Mouse (Mus musculus) CD4-positive helper T cell, adult 2 months (primary cell): ENCODE measurements around the gene Pdlim1.

ENCODE experiments used
- DNase-seq: peaks from one replicate; pipeline ENCODE4 v3.0.0-alpha.2; 2012; ENCODE audit warnings: low read depth, missing footprints, low spot score

Pdlim1 gene

GRCm38 (mm10) chr19:40284704-40285103 lies 13.1 kb upstream of the Pdlim1 start:
- DNase-seq: no peak

DNA sequence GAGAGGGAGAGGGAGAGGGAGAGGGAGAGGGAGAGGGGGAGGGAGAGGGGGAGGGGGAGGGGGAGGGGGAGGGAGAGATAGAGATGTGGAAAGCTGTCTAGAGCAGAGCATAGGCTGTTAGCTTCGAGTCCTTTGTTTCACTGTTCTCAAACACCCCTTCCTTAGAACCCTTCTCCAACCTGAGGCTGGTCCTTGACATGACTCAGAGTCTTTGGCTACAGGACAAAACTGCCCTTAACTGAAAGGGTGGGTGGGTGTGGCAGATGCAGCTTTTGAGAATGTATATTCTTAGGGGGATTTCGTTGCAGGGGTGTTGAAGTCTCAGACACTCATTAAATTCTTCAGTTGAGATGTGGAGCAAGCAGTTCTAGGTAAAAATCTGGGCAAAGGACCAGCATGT lies 11.8 kb upstream of the Pdlim1 start:
- no peak for DNase-seq

GRCm38 (mm10) chr19:40278372-40279023 lies 6.9 kb upstream of the Pdlim1 start:
- DNase-seq: no peak

GRCm38 (mm10) chr19:40277494-40277893 lies 5.9 kb upstream of the Pdlim1 start:
- DNase-seq: no peak

- no peak for DNase-seq
Measured at GRCm38 (mm10) chr19:40275401-40276188, 4.0 kb upstream of the Pdlim1 start.

DNA sequence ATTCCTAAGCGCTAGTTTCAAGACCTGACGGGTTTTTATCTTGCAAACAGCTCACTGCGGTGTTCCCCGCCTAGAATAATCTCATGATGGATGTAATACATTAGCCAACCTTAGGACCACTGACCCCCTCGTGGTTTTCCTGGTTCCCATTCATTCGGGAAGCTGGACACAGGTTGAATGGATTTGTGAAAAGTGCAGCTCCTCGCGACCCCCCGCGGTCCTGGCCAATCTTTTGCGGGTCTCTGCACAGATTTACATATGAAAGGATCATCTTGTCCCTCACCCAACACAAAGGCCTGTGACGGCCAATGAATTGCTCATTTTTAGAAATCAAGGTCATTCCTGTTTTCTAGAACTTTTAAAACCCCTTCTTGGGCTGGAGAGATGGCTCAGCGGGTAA lies 1.0 kb upstream of the Pdlim1 start:
- DNase-seq: no peak

GRCm38 (mm10) chr19:40270351-40271307 lies 1.0 kb downstream of the Pdlim1 start:
- DNase-seq: peak; percentile 80

DNA sequence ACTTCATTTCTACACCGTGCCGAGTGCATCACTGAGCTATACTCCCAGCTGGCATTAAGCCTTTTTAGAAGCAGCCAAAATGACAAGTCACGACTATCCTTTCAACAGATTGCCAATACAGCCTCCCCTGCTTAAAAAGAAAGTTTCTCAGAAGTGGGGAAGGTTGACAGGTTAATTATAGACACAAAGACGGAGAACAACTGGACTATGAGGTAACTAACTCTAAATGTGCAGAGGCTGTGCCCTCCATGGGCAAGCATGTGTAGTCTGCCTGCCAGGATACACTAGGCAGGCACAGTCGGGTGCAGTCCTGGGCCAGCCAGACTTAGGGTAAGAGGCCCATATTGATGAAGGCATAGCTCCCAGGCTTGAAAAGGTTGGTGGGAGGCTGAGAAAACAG lies 2.1 kb downstream of the Pdlim1 start:
- DNase-seq: no peak

GRCm38 (mm10) chr19:40268493-40268892 lies 3.1 kb downstream of the Pdlim1 start:
- DNase-seq: no peak

GRCm38 (mm10) chr19:40267380-40267779 lies 4.3 kb downstream of the Pdlim1 start:
- DNase-seq: peak; percentile 75

GRCm38 (mm10) chr19:40259485-40259884 lies 12.2 kb downstream of the Pdlim1 start:
- no peak for DNase-seq

DNA sequence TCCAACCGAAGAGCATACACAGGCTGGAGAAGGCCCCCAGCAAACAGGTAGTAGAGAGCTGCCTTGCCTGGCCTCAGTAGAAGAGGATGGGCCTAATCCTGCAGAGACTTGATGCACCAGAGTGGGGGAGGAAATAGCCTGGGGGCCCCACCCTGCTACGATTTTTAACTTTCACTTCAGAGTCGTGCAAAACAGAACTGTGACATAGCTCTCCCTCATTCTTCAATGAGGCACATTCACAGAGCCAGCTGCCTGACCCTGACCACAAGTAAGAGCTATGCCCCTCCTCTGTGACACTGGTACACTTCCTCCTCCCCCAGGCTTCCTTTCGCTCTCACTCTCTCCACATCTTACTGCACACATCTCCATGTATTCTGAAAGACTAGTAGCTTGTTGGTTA lies 14.2 kb downstream of the Pdlim1 start:
- DNase-seq: peak; percentile 91

DNA sequence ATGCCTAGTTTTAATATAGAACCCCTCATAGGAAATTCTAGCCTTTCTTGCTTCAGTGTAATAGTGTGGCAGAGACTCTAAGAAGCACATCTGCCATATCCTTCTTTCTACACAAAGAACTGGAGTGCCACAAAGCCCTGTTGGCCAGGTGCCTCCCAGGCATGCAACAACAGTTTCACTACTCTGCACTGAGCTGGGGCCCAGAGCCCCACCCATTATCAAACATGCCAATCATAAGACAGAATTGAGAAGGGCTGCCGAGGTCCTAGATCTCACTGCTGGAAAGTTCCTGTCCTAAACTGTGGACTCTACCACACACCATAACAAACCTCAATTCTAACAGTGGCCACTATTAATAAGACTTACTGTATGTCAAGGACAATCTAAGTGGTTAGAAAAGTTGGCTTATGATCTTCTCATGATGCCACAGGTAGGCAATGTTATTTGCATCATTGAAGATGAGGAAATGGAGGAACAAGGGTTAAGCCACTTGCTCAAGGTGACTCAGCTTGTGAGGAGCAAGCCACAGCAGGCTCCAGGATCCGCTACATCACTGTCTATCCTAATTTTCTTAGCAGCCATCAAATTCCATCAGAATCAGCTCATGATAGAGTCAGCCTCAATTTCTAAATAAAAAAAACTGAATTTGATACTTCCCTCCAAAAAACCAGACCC lies 15.1 kb downstream of the Pdlim1 start:
- DNase-seq: no peak

- no peak for DNase-seq
Measured at GRCm38 (mm10) chr19:40255561-40255960, 16.1 kb downstream of the Pdlim1 start.

- DNase-seq: no peak
Measured at GRCm38 (mm10) chr19:40254741-40255140, 16.9 kb downstream of the Pdlim1 start.

GRCm38 (mm10) chr19:40253768-40254167 lies 17.9 kb downstream of the Pdlim1 start:
- no peak for DNase-seq

GRCm38 (mm10) chr19:40251115-40251514 lies 20.5 kb downstream of the Pdlim1 start:
- no peak for DNase-seq

GRCm38 (mm10) chr19:40249352-40249751 lies 22.3 kb downstream of the Pdlim1 start:
- no peak for DNase-seq

GRCm38 (mm10) chr19:40248476-40248875 lies 23.2 kb downstream of the Pdlim1 start:
- DNase-seq: no peak

GRCm38 (mm10) chr19:40247268-40247666 lies 24.4 kb downstream of the Pdlim1 start:
- no peak for DNase-seq

GRCm38 (mm10) chr19:40246646-40247267 lies 24.9 kb downstream of the Pdlim1 start:
- no peak for DNase-seq
